Mouse (Mus musculus) heart, postnatal 0 days (tissue): Measurements from ENCODE around the gene Limch1. TPM values are rescaled to one million over a fixed set of nuclear protein-coding genes. Genes with fewer than 3 reads are reported as not detected.
A peak's percentile ranks its signal among the peaks of the same experiment; 100 is the strongest.

Source experiments
- ATAC-seq: fragments of 200-750 bp; cut with Nextera tagmentation; 2 replicates; pipeline ENCODE4 v1.8.0; 2017; ENCODE audit warnings: low read depth, moderate number of reproducible peaks, moderate library complexity; ENCODE audit not compliant: insufficient read depth
- DNase-seq: peaks from one replicate; pipeline ENCODE4 v3.0.0-alpha.2; 2016; ENCODE audit warnings: low spot score
- H3K27ac ChIP-seq: fragments of 300-500 bp; sonication (generic); 2 replicates; pipeline ENCODE4 v1.5.1; 2014; ENCODE audit warnings: low read depth, mild to moderate bottlenecking
- H3K27me3 ChIP-seq: fragments of 300-500 bp; sonication (generic); 2 replicates; pipeline ENCODE4 v1.6.1; 2014; ENCODE audit warnings: low read length, mixed read lengths; ENCODE audit not compliant: control insufficient read depth, insufficient read depth
- H3K36me3 ChIP-seq: fragments of 300-500 bp; sonication (generic); replicated peaks from 2 replicates; pipeline ENCODE4 v1.6.1; 2014; ENCODE audit warnings: low read length, mixed read lengths; ENCODE audit not compliant: control insufficient read depth, insufficient read depth
- H3K4me1 ChIP-seq: fragments of 300-500 bp; sonication (generic); 2 replicates; pipeline ENCODE4 v1.6.1; 2014; ENCODE audit warnings: antibody characterized with exemption; ENCODE audit not compliant: control insufficient read depth, insufficient read depth
- H3K4me2 ChIP-seq: fragments of 300-500 bp; sonication (generic); 2 replicates; pipeline ENCODE4 v1.6.1; 2014; ENCODE audit warnings: low read depth, mild to moderate bottlenecking, low read length, moderate library complexity
- H3K4me3 ChIP-seq: fragments of 300-500 bp; sonication (generic); 2 replicates; pipeline ENCODE4 v1.5.1; 2014; ENCODE audit warnings: low read depth, low read length
- H3K9ac ChIP-seq: fragments of 300-500 bp; sonication (generic); replicated peaks from 2 replicates; pipeline ENCODE4 v1.6.1; 2014; ENCODE audit warnings: low read depth, low read length, mixed read lengths
- H3K9me3 ChIP-seq: fragments of 300-500 bp; sonication (generic); replicated peaks from 2 replicates; pipeline ENCODE4 v1.6.1; 2016; ENCODE audit warnings: low read length; ENCODE audit not compliant: control insufficient read depth
- CTCF ChIP-seq: IDR thresholded peaks from 2 replicates; pipeline ENCODE4 v1.5.1; 2016; ENCODE audit warnings: antibody characterized with exemption, control low read depth, low read depth
- EP300 ChIP-seq: IDR thresholded peaks from 2 replicates; pipeline ENCODE4 v1.6.1; 2016; ENCODE audit warnings: antibody characterized with exemption, low read depth
- WGBS: fragments of 180-500 bp; shearing (Covaris S2); extraction: QIAGEN DNeasy Blood & Tissue Kit; methylation state at CpG from one replicate; pipeline ENCODE4 v1.1.7; 2014; 5-methylcytosine and 5-hydroxymethylcytosine counted together
- polyA plus RNA-seq: library from polyadenylated mRNA; unstranded; fragments of >200 nt; fragmentation: Nextera tagmentation; extraction: Ambion mirVana; gene quantifications from 2 replicates; pipeline ENCODE4 v1.2.1, GENCODE M21; 2015
- total RNA-seq: library from RNA; depleted of rRNA; stranded (reverse); fragments of >200 nt; gene quantifications from 2 replicates; pipeline ENCODE4 v1.2.3, GENCODE M21; 2014; ENCODE audit warnings: low replicate concordance

The Limch1 gene
- total and polyA plus RNA-seq, 2 experiments from 2014 or later: 21.1 to 30.0 TPM

DNA sequence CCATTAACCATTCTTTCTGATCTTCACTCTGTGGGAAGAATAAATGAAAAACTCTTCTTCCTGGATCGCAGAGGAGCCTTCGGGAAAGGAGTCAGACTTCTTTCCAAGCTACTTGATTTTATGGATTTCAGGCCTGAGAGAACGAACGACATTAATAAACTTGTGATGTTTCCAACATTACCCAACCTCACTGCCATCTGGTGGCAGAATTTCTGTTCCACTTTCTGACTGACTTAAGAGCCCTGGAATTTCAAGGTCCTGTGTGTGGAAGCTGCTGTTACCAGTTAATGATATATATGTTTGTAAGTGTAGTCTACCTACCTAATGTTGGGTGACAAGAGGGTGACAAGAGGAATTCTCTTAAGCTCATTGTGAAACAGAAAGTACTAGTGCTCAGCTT is 243.3 kb downstream of the Limch1 start:
- TF ChIP-seq CTCF (peak; percentile 50), EP300 (no peak)
- WGBS: 74% methylated on average over 4 of the region's 4 CpGs
- H3K27ac ChIP-seq: no peak overlapping the region
- H3K9me3 ChIP-seq: no peaks in the 10 kb centered on the region
- no peak overlapping the region for H3K9ac ChIP-seq
- H3K36me3 ChIP-seq: no peaks in the 10 kb centered on the region
- DNase-seq (no peak), ATAC-seq (no peak)
- no peak overlapping the region for H3K4me2 ChIP-seq
- no peak overlapping the region for H3K4me3 ChIP-seq
- H3K4me1 ChIP-seq: no peaks in the 10 kb centered on the region
- H3K27me3 ChIP-seq: peaks cover 7% of the 10 kb centered on the region; the same call in 1 of the 2 replicates

DNA sequence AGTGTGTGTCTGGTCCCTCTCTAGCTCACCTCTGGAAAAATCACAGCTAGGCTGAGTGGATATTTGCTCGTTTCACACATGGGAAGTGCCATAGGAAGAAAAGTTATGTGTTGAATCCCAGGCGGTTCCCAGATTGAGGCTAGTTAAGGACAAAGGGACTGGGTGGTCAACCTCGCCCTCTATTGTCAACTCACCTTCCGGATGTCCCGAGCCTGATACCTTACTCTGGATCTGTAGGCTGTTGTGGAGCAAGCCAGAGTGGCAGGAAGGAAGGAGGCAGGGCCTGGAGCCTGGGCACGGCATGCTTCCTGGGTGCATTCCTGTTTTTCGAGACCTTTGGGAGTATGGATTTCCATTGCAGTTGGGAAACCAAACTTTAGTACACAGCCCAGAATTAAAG is 243.9 kb downstream of the Limch1 start:
- no peak overlapping the region for H3K4me3 ChIP-seq
- no peak overlapping the region for H3K4me2 ChIP-seq
- no peaks in the 10 kb centered on the region for H3K9me3 ChIP-seq
- ATAC-seq (no peak), DNase-seq (no peak)
- TF ChIP-seq CTCF: no peak
- no peak for TF ChIP-seq EP300
- H3K27me3 ChIP-seq: peaks cover 12% of the 10 kb centered on the region; the same call in 1 of the 2 replicates
- no peak overlapping the region for H3K27ac ChIP-seq
- H3K36me3 ChIP-seq: no peaks in the 10 kb centered on the region
- no peaks in the 10 kb centered on the region for H3K4me1 ChIP-seq
- WGBS: 61% methylated on average over 7 of the region's 7 CpGs
- H3K9ac ChIP-seq: no peak overlapping the region

DNA sequence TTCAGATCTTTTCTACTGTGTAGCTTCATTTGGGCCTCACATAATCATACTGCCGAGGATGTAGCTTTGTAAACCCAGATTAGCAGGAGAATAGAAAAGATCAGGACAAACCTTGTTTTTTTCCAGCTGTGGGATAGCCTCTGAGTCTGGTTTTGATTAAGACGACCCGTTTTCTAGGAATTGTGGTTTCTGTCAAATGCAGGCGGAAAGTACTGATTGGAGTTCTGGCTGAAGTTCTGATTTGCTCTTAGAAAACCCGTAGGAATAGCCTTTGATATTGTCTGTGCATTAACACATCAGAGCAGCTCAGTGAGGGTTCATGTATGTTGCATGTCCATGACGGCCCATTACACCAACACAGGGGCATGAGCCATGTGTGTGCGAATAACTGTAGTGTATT is 246.8 kb downstream of the Limch1 start:
- no peaks in the 10 kb centered on the region for H3K36me3 ChIP-seq
- no peak for TF ChIP-seq CTCF
- 71% methylated on average over 7 of the region's 7 CpGs for WGBS
- DNase-seq: no peak
- no peak overlapping the region for H3K4me2 ChIP-seq
- no peaks in the 10 kb centered on the region for H3K4me1 ChIP-seq
- H3K9ac ChIP-seq: no peak overlapping the region
- H3K9me3 ChIP-seq: no peaks in the 10 kb centered on the region
- H3K4me3 ChIP-seq: no peak overlapping the region
- no peak for ATAC-seq
- no peak overlapping the region for H3K27ac ChIP-seq
- H3K27me3 ChIP-seq: peaks cover 23% of the 10 kb centered on the region

DNA sequence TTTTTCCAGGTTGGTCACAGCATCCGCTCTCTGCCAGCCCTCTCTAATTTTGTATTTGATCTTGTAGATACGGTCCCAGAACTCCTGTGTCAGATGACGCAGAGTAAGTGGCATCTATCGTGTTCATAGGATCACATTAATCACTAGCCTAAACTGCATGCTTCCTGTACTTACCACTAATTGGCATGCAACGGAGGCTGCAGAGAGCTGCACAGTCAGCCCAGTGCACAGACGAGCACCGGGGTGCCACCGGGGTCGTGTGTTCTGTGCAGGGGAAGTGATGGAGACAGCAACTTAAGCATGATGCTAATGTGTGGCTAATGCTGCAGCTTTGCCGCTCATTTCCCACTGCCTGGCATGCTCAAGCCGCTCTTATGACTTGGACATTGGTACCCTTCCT is 247.4 kb downstream of the Limch1 start:
- H3K27me3 ChIP-seq: peaks cover 29% of the 10 kb centered on the region

DNA sequence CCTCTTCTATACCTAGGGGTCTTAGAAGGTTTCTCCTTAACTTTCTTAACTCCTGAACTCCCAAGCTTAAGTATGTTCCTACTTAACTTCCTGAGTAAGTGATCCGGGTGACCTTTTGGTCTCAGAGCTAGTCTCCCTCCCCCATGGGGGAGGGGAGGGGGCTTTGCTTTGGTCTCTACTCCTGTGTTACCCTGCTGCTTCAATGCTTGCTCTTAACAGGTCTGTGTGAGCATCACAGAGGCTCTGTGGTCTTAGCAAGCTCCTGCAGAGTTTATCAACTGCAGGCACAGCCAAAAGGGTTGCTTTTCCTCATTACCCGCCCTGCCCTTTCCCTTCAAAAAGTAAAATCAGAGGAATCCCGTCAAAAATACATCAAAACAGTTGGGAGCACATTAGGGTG is 250.5 kb downstream of the Limch1 start:
- Histone ChIP-seq H3K36me3 (0 out of 2 replicates have a peak, but pooled peaks cover 4% of the 10 kb centered on the region), H3K27me3 (peaks cover 32% of the 10 kb centered on the region), H3K4me3 (no peak overlapping the region), H3K4me1 (no peaks in the 10 kb centered on the region), H3K9me3 (no peaks in the 10 kb centered on the region), H3K4me2 (no peak overlapping the region), H3K9ac (no peak overlapping the region), H3K27ac (no peak overlapping the region)
- ATAC-seq (no peak), DNase-seq (no peak)
- WGBS: 13% methylated on average over 3 of the region's 3 CpGs
- TF ChIP-seq EP300: no peak
- TF ChIP-seq CTCF: no peak

More for the DNA sequence above, 247.4 kb downstream of the Limch1 start:
- H3K9me3 ChIP-seq: no peaks in the 10 kb centered on the region
- H3K27ac ChIP-seq: no peak overlapping the region
- DNase-seq (no peak), ATAC-seq (no peak)
- no peak overlapping the region for H3K4me3 ChIP-seq
- WGBS: 87% methylated on average over 11 of the region's 11 CpGs
- no peaks in the 10 kb centered on the region for H3K4me1 ChIP-seq
- H3K4me2 ChIP-seq: no peak overlapping the region
- TF ChIP-seq EP300 (no peak), CTCF (no peak)
- H3K9ac ChIP-seq: no peak overlapping the region
- H3K36me3 ChIP-seq: no peaks in the 10 kb centered on the region

DNA sequence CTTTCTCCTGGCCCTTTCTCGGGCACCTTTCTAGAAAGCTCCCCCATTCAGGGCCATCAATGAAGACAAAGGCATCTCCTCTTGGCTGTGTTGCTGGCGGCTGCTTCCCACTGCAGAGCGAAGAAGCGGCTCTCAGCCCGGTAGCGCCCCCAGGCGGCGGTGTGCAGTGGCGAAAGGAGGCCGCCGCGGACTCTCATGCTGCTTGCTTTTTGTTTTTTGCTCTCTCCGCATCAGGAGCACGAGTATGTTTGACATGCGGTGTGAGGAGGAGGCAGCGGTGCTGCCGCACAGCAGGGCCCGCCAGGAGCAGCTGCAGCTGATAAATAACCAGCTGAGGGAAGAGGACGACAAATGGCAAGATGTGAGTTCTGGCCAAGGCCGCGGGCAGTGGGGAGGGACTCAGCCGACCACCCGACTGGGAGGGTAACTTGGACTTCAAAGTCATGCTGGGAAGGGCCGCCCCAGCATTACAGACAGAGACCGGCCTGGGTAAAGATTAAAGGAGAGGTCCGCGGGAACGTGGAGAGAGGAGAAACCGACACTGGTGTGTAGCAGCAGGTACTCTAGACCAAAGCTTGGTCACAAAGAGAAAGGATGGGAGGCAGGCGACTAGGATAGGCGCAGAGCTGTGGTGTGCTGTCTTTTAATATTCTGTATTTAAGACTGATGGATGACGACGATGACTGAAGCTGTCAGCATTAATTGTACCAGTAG is 251.4 kb downstream of the Limch1 start:
- peak; percentile 68 for DNase-seq
- no peaks in the 10 kb centered on the region for H3K9me3 ChIP-seq
- peak overlapping the region; percentile 27 for H3K4me3 ChIP-seq
- H3K27ac ChIP-seq: no peak overlapping the region
- H3K4me1 ChIP-seq: no peaks in the 10 kb centered on the region
- peak overlapping the region; percentile 61 for H3K4me2 ChIP-seq
- H3K9ac ChIP-seq: no peak overlapping the region
- 7% methylated on average over 33 of the region's 33 CpGs for WGBS
- TF ChIP-seq CTCF: peak; percentile 83
- TF ChIP-seq EP300: no peak
- H3K27me3 ChIP-seq: peaks cover 32% of the 10 kb centered on the region
- peak; percentile 69 for ATAC-seq
- 0 out of 2 replicates have a peak, but pooled peaks cover 4% of the 10 kb centered on the region for H3K36me3 ChIP-seq
